Mouse (Mus musculus) MEL (cell line): ENCODE results near the gene Olfr1013. TPM values are rescaled to one million over a fixed set of nuclear protein-coding genes. Genes with fewer than 3 reads are reported as not detected.

Experiments
- DNase-seq: peaks from one replicate; pipeline ENCODE4 v3.0.0; 2011; ENCODE audit warnings: low read depth, low spot score
- H3K27ac ChIP-seq: 2 replicates; pipeline ENCODE4 v1.5.1; 2012; ENCODE audit warnings: low read depth, mild to moderate bottlenecking, control low read depth, low read length, moderate library complexity; ENCODE audit not compliant: control insufficient read depth
- H3K27me3 ChIP-seq, 2 experiments: fragments of 150-350 bp in 1 of 2; sonication (generic) in 1 of 2; 2 replicates each; pipeline ENCODE4 v1.6.1; 2012; ENCODE audit warnings: low read length in 2 of 2, mild to moderate bottlenecking in 2 of 2, improper control_type of control experiment in 1 of 2, moderate library complexity in 1 of 2; ENCODE audit not compliant: insufficient read depth in 2 of 2, control insufficient read depth in 1 of 2
- H3K36me3 ChIP-seq, 2 experiments: 2 replicates each; pipeline ENCODE4 v1.6.1; 2012 to 2014; ENCODE audit warnings: low read length in 2 of 2, improper control_type of control experiment in 1 of 2, inconsistent platforms in 1 of 2, mild to moderate bottlenecking in 1 of 2; ENCODE audit not compliant: insufficient read depth in 2 of 2, control insufficient read depth in 1 of 2
- H3K4me1 ChIP-seq, 2 experiments: fragments of 150-350 bp in 1 of 2; sonication (generic) in 1 of 2; 2 replicates each; pipeline ENCODE4 v1.6.1; 2012; ENCODE audit warnings: low read length in 2 of 2, improper control_type of control experiment in 1 of 2, mild to moderate bottlenecking in 1 of 2; ENCODE audit not compliant: insufficient read depth in 2 of 2, control insufficient read depth in 1 of 2
- H3K4me3 ChIP-seq, 2 experiments: fragments of 150-350 bp in 1 of 2; sonication (generic) in 1 of 2; 2 replicates each; pipeline ENCODE4 v1.5.1; 2012; ENCODE audit warnings: low read depth in 2 of 2, low read length in 2 of 2, mild to moderate bottlenecking in 2 of 2, moderate library complexity in 2 of 2, control low read depth in 1 of 2, improper control_type of control experiment in 1 of 2; ENCODE audit not compliant: control insufficient read depth in 1 of 2, insufficient read depth in 1 of 2
- H3K79me2 ChIP-seq: 2 replicates; pipeline ENCODE4 v1.6.1; 2012; ENCODE audit warnings: mild to moderate bottlenecking, low read length, moderate library complexity; ENCODE audit not compliant: control insufficient read depth, poor library complexity, insufficient read depth
- H3K9ac ChIP-seq: 2 replicates; pipeline ENCODE4 v1.6.1; 2012; ENCODE audit warnings: low read depth, mild to moderate bottlenecking, control low read depth, low read length, moderate library complexity; ENCODE audit not compliant: control insufficient read depth, poor library complexity, severe bottlenecking
- H3K9me3 ChIP-seq: fragments of 150-350 bp; sonication (generic); replicated peaks from 2 replicates; pipeline ENCODE4 v1.6.1; 2012; ENCODE audit warnings: mild to moderate bottlenecking, low read length, improper control_type of control experiment, moderate library complexity; ENCODE audit not compliant: insufficient read depth
- BHLHE40 ChIP-seq: IDR thresholded peaks from 2 replicates; pipeline ENCODE4 v1.6.1; 2012; ENCODE audit warnings: low read depth, mild to moderate bottlenecking, inconsistent platforms, low read length, improper control_type of control experiment, borderline replicate concordance
- CHD2 ChIP-seq: IDR thresholded peaks from 2 replicates; pipeline ENCODE4 v1.6.1; 2011; ENCODE audit warnings: low read length, improper control_type of control experiment
- CTCF ChIP-seq, 3 experiments: IDR thresholded peaks in 2 of 3; conservative IDR thresholded peaks in 1 of 3; 2 replicates each; pipeline ENCODE4 v1.5.1; 2011 to 2012; ENCODE audit warnings: low read length in 3 of 3, low read depth in 2 of 3, mild to moderate bottlenecking in 2 of 3, improper control_type of control experiment in 1 of 3, inconsistent platforms in 1 of 3, mixed read lengths in 1 of 3, moderate library complexity in 1 of 3; ENCODE audit not compliant: control insufficient read depth in 1 of 3, insufficient read depth in 1 of 3, poor library complexity in 1 of 3, severe bottlenecking in 1 of 3
- EP300 ChIP-seq, 2 experiments: IDR thresholded peaks; 2 replicates each; pipeline ENCODE4 v1.6.1; 2011; ENCODE audit warnings: improper control_type of control experiment in 2 of 2, low read length in 2 of 2, low read depth in 1 of 2, mild to moderate bottlenecking in 1 of 2
- ETS1 ChIP-seq: IDR thresholded peaks from 2 replicates; pipeline ENCODE4 v1.6.1; 2012; ENCODE audit warnings: low read depth, mild to moderate bottlenecking, inconsistent platforms, low read length, improper control_type of control experiment, moderate library complexity
- GABPA ChIP-seq: IDR thresholded peaks from 2 replicates; pipeline ENCODE4 v1.6.1; 2012; ENCODE audit warnings: low read depth, mild to moderate bottlenecking, inconsistent platforms, low read length, improper control_type of control experiment, moderate library complexity
- HCFC1 ChIP-seq: IDR thresholded peaks from 2 replicates; pipeline ENCODE4 v1.6.1; 2012; ENCODE audit warnings: low read depth, mild to moderate bottlenecking, inconsistent platforms, low read length, improper control_type of control experiment, moderate library complexity
- JUND ChIP-seq: IDR thresholded peaks from 2 replicates; pipeline ENCODE4 v1.6.1; 2011; ENCODE audit warnings: low read depth, mild to moderate bottlenecking, improper control_type of control experiment, low read length
- KAT2A ChIP-seq: conservative IDR thresholded peaks from 2 replicates; pipeline ENCODE4 v1.6.1; 2012; ENCODE audit warnings: low read depth, low read length, improper control_type of control experiment, inconsistent platforms
- MAFK ChIP-seq: IDR thresholded peaks from 2 replicates; pipeline ENCODE4 v1.6.1; 2011; ENCODE audit warnings: low read depth, mild to moderate bottlenecking, low read length, improper control_type of control experiment, borderline replicate concordance
- MAX ChIP-seq: IDR thresholded peaks from 2 replicates; pipeline ENCODE4 v1.6.1; 2011; ENCODE audit warnings: low read length, improper control_type of control experiment
- MYC ChIP-seq: IDR thresholded peaks from 2 replicates; pipeline ENCODE4 v1.6.1; 2011; ENCODE audit warnings: low read depth, mild to moderate bottlenecking, low read length, improper control_type of control experiment, moderate library complexity
- NRF1 ChIP-seq: IDR thresholded peaks from 2 replicates; pipeline ENCODE4 v1.6.1; 2014; ENCODE audit warnings: low read depth, mild to moderate bottlenecking, inconsistent platforms, low read length, improper control_type of control experiment, moderate library complexity; ENCODE audit not compliant: poor library complexity, insufficient read depth, severe bottlenecking
- POLR2A ChIP-seq, 2 experiments: IDR thresholded peaks; 2 replicates each; pipeline ENCODE4 v1.6.1; 2011 to 2012; ENCODE audit warnings: low read length in 2 of 2, mild to moderate bottlenecking in 2 of 2, control low read depth in 1 of 2, improper control_type of control experiment in 1 of 2, low read depth in 1 of 2, moderate library complexity in 1 of 2; ENCODE audit not compliant: control insufficient read depth in 1 of 2, insufficient read depth in 1 of 2, poor library complexity in 1 of 2
- POLR2AphosphoS2 ChIP-seq: IDR thresholded peaks from 2 replicates; pipeline ENCODE4 v1.6.1; 2011; ENCODE audit warnings: low read length, improper control_type of control experiment
- POLR2AphosphoS5 ChIP-seq: IDR thresholded peaks from 2 replicates; pipeline ENCODE4 v1.6.1; 2012; ENCODE audit warnings: low read depth, borderline replicate concordance, mild to moderate bottlenecking, inconsistent platforms, low read length, moderate library complexity, mixed read lengths
- RAD21 ChIP-seq: IDR thresholded peaks from 2 replicates; pipeline ENCODE4 v1.6.1; 2011; ENCODE audit warnings: mild to moderate bottlenecking, low read depth, low read length, improper control_type of control experiment
- RCOR1 ChIP-seq: IDR thresholded peaks from 2 replicates; pipeline ENCODE4 v1.6.1; 2012; ENCODE audit warnings: low read depth, mild to moderate bottlenecking, inconsistent platforms, low read length, improper control_type of control experiment
- SIN3A ChIP-seq: IDR thresholded peaks from 2 replicates; pipeline ENCODE4 v1.6.1; 2012; ENCODE audit warnings: low read length, improper control_type of control experiment, inconsistent platforms
- SMC3 ChIP-seq: IDR thresholded peaks from 2 replicates; pipeline ENCODE4 v1.6.1; 2011; ENCODE audit warnings: low read depth, low read length, improper control_type of control experiment
- TAL1 ChIP-seq: IDR thresholded peaks from 2 replicates; pipeline ENCODE4 v1.6.1; 2012; ENCODE audit warnings: mild to moderate bottlenecking, inconsistent platforms, low read length, moderate library complexity, mixed read lengths
- TBP ChIP-seq: IDR thresholded peaks from 2 replicates; pipeline ENCODE4 v1.8.0; 2011; ENCODE audit warnings: low read depth, low read length, improper control_type of control experiment
- TCF12 ChIP-seq: IDR thresholded peaks from 2 replicates; pipeline ENCODE4 v1.6.1; 2014; ENCODE audit warnings: low read depth, mild to moderate bottlenecking, inconsistent platforms, low read length, improper control_type of control experiment, moderate library complexity
- UBTF ChIP-seq: IDR thresholded peaks from 2 replicates; pipeline ENCODE4 v1.6.1; 2012; ENCODE audit warnings: low read depth, mild to moderate bottlenecking, inconsistent platforms, low read length, improper control_type of control experiment, moderate library complexity, borderline replicate concordance; ENCODE audit not compliant: insufficient read depth
- USF1 ChIP-seq: IDR thresholded peaks from 2 replicates; pipeline ENCODE4 v1.6.1; 2014; ENCODE audit warnings: low read depth, mild to moderate bottlenecking, inconsistent platforms, low read length, improper control_type of control experiment, moderate library complexity
- USF2 ChIP-seq, 2 experiments: IDR thresholded peaks; 2 replicates each; pipeline ENCODE4 v1.6.1; 2011 to 2012; ENCODE audit warnings: improper control_type of control experiment in 2 of 2, low read length in 2 of 2, borderline replicate concordance in 1 of 2, inconsistent platforms in 1 of 2, low read depth in 1 of 2, mild to moderate bottlenecking in 1 of 2; ENCODE audit not compliant: insufficient read depth in 1 of 2
- ZMIZ1 ChIP-seq: IDR thresholded peaks from 2 replicates; pipeline ENCODE4 v1.6.1; 2012; ENCODE audit warnings: low read depth, mild to moderate bottlenecking, inconsistent platforms, low read length, improper control_type of control experiment, moderate library complexity
- ZNF384 ChIP-seq: IDR thresholded peaks from 2 replicates; pipeline ENCODE4 v1.6.1; 2012; ENCODE audit warnings: low read depth, mild to moderate bottlenecking, inconsistent platforms, low read length, improper control_type of control experiment
- polyA plus RNA-seq, 2 experiments: library from polyadenylated mRNA; stranded (reverse) in 1 of 2; unstranded in 1 of 2; fragments of >175 nt in 1 of 2; fragments of >200 nt in 1 of 2; gene quantifications; 2 replicates each; pipeline versions ENCODE4 v1.2.1 to v1.2.4; 2012; ENCODE audit warnings: low replicate concordance in 2 of 2, low read depth in 1 of 2; ENCODE audit not compliant: insufficient read length in 2 of 2, insufficient read depth in 1 of 2, missing spikeins in 1 of 2
- total RNA-seq: library from RNA; depleted of rRNA; stranded (reverse); fragments of 300-350 nt; gene quantifications from 2 replicates; pipeline ENCODE4 v1.2.3, GENCODE M21; 2012

Olfr1013 gene
- total and polyA plus RNA-seq, 3 experiments = not detected

GRCm38 (mm10) chr2:85772413-85772812, 5.5 kb downstream of the Olfr1013 start, which contains the start of gene Olfr1014:
Gene Olfr1014, plus strand, starts transcription at chr2:85772713.
- TF ChIP-seq CHD2 (no peak), RCOR1 (no peak), MYC (no peak), USF1 (no peak), UBTF (no peak), JUND (no peak), RAD21 (no peak), USF2 (IDR thresholded peaks at IDR 0.05; ENCODE audit: borderline replicate concordance in 1 of 2, insufficient read depth in 1 of 2, low read depth in 1 of 2, low read length in 2 of 2) (no peak), NRF1 (no peak), GABPA (no peak), POLR2AphosphoS5 (no peak), CTCF (IDR thresholded peaks at IDR 0.05 in 2 of 3, conservative IDR thresholded peaks at IDR 0.05 in 1 of 3; ENCODE audit: control insufficient read depth in 1 of 3, insufficient read depth in 1 of 3, low read depth in 2 of 3, low read length in 3 of 3, poor library complexity in 1 of 3, severe bottlenecking in 1 of 3) (no peak), EP300 (IDR thresholded peaks at IDR 0.05; ENCODE audit: low read depth in 1 of 2, low read length in 2 of 2) (no peak), POLR2A (IDR thresholded peaks at IDR 0.05; ENCODE audit: control insufficient read depth in 1 of 2, insufficient read depth in 1 of 2, low read depth in 1 of 2, low read length in 2 of 2, poor library complexity in 1 of 2) (no peak), MAFK (no peak), ZMIZ1 (no peak), TBP (no peak), MAX (no peak), SMC3 (no peak)
- no peak for DNase-seq
- Histone ChIP-seq H3K27me3 (no peaks in the 10 kb centered on the region), H3K79me2 (no peaks in the 10 kb centered on the region), H3K4me3 (no peak within 1 kb of the TSS), H3K9me3 (no peaks in the 10 kb centered on the region), H3K36me3 (no peaks in the 10 kb centered on the region), H3K4me1 (no peaks in the 10 kb centered on the region), H3K9ac (no peak within 1 kb of the TSS), H3K27ac (no peak within 1 kb of the TSS)

DNA sequence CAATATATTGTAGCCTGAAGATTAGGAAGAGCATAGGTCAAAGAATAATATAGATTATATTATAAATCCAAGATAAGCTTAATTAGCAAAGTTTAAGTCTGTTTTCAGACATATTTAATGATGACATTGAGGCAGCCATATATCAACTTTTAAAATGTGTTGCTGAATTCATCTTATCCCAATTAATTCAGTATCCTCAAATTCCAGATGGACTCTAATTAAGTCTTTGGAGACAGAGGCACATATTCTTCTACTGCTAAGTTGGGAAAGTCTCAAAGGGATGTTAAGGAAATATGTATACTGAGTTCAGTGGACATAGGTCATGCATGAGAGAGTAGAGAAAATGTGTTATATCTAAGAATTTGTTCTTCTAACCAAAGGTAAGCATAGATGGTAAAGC, 14.8 kb downstream of the Olfr1013 start, which contains the start of gene Olfr1015:
TSS of gene Olfr1015 (plus strand) at position 301 of the 400 bp plus-strand sequence.
- no peaks in the 10 kb centered on the region for H3K36me3 ChIP-seq
- DNase-seq = no peak
- no peaks in the 10 kb centered on the region for H3K9me3 ChIP-seq
- no peak within 1 kb of the TSS for H3K27ac ChIP-seq
- no peaks in the 10 kb centered on the region for H3K4me1 ChIP-seq
- no peak within 1 kb of the TSS for H3K9ac ChIP-seq
- no peaks in the 10 kb centered on the region for H3K79me2 ChIP-seq
- H3K4me3 ChIP-seq = no peak within 1 kb of the TSS
- TF ChIP-seq USF1 (no peak), BHLHE40 (no peak), KAT2A (no peak), USF2 (IDR thresholded peaks at IDR 0.05; ENCODE audit: borderline replicate concordance in 1 of 2, insufficient read depth in 1 of 2, low read depth in 1 of 2, low read length in 2 of 2) (no peak), UBTF (no peak), POLR2AphosphoS2 (no peak), ZNF384 (no peak), ETS1 (no peak), SMC3 (no peak), MYC (no peak), TAL1 (no peak), HCFC1 (no peak), SIN3A (no peak), MAX (no peak), TCF12 (no peak), EP300 (IDR thresholded peaks at IDR 0.05; ENCODE audit: low read depth in 1 of 2, low read length in 2 of 2) (no peak)
- H3K27me3 ChIP-seq = no peaks in the 10 kb centered on the region
